Mouse (Mus musculus) midbrain, embryonic 12.5 days (tissue): ENCODE data around the gene Macrod2. TPM values are rescaled to one million over a fixed set of nuclear protein-coding genes. Genes with fewer than 3 reads are reported as not detected.

Experiments
- ATAC-seq: fragments of 200-750 bp; cut with Nextera tagmentation; 2 replicates; pipeline ENCODE4 v1.8.0; 2017; ENCODE audit warnings: low read depth, moderate TSS enrichment, moderate library complexity; ENCODE audit not compliant: low FRiP score
- H3K27ac ChIP-seq: fragments of 300-500 bp; sonication (generic); replicated peaks from 2 replicates; pipeline ENCODE4 v1.5.1; 2016; ENCODE audit warnings: mild to moderate bottlenecking
- H3K27me3 ChIP-seq: fragments of 300-500 bp; sonication (generic); 2 replicates; pipeline ENCODE4 v1.6.1; 2016; ENCODE audit warnings: mild to moderate bottlenecking
- H3K36me3 ChIP-seq: fragments of 300-500 bp; sonication (generic); 2 replicates; pipeline ENCODE4 v1.6.1; 2016
- H3K4me1 ChIP-seq: fragments of 300-500 bp; sonication (generic); 2 replicates; pipeline ENCODE4 v1.6.1; 2016
- H3K4me2 ChIP-seq: fragments of 300-500 bp; sonication (generic); replicated peaks from 2 replicates; pipeline ENCODE4 v1.6.1; 2016; ENCODE audit warnings: mild to moderate bottlenecking, moderate library complexity
- H3K4me3 ChIP-seq: fragments of 300-500 bp; sonication (generic); 2 replicates; pipeline ENCODE4 v1.5.1; 2016; ENCODE audit warnings: mild to moderate bottlenecking
- H3K9ac ChIP-seq: fragments of 300-500 bp; sonication (generic); replicated peaks from 2 replicates; pipeline ENCODE4 v1.6.1; 2016; ENCODE audit warnings: mild to moderate bottlenecking, moderate library complexity
- H3K9me3 ChIP-seq: fragments of 300-500 bp; sonication (generic); 2 replicates; pipeline ENCODE4 v1.6.1; 2016; ENCODE audit warnings: mild to moderate bottlenecking
- WGBS: fragments of 180-500 bp; shearing (Covaris S2); methylation state at CpG from one replicate; pipeline ENCODE4 v1.1.7; 2016; 5-methylcytosine and 5-hydroxymethylcytosine counted together
- polyA plus RNA-seq: library from polyadenylated mRNA; unstranded; fragments of >200 nt; fragmentation: Nextera tagmentation; extraction: Ambion mirVana; gene quantifications from 2 replicates; pipeline ENCODE4 v1.2.1, GENCODE M21; 2016

Macrod2 gene
- polyA plus RNA-seq, 1 experiment from 2014 or later = 52.4 TPM

- Histone ChIP-seq H3K4me1 (no peaks in the 10 kb centered on the region), H3K27ac (no peak overlapping the region), H3K36me3 (no peaks in the 10 kb centered on the region), H3K9ac (no peak overlapping the region), H3K9me3 (no peaks in the 10 kb centered on the region), H3K27me3 (no peaks in the 10 kb centered on the region), H3K4me2 (no peak overlapping the region), H3K4me3 (no peak overlapping the region)
- no peak for ATAC-seq
- 82% methylated on average over 3 of the region's 3 CpGs for WGBS
Observed at GRCm38 (mm10) chr2:140896396-140897082, 501.4 kb downstream of the Macrod2 start.

DNA sequence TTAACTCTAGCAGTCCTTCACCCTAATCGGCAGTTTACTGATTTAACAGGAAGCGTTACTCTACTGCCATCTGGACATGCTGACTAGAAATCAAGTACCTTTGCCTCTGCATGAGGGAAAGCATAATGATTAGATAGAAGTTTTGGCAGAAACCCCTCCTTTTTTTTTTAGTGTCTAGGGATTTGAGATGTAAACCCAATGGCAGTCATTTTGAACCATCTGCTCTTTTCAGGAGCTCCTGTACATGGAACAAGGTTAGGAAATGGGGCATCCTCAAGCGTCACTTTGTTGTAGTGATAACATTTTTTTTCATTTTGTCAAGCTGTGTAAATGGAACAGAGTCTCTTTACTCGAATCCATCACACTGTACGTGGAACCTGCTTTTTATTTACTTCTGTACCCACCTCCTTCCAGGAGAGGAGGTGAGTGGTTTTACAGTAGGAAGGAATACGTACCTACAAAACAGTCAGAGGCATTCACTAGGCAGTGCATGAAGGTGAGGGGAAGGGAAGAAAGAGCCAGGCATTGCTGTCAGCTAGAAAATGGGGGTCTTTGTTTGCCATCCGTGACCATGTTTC, 503.4 kb downstream of the Macrod2 start:
- Histone ChIP-seq H3K9me3 (no peaks in the 10 kb centered on the region), H3K4me2 (no peak overlapping the region), H3K36me3 (no peaks in the 10 kb centered on the region), H3K27ac (no peak overlapping the region), H3K9ac (no peak overlapping the region), H3K4me3 (no peak overlapping the region), H3K27me3 (no peaks in the 10 kb centered on the region), H3K4me1 (no peaks in the 10 kb centered on the region)
- 83% methylated on average over 7 of the region's 7 CpGs for WGBS
- ATAC-seq = no peak

GRCm38 (mm10) chr2:140905331-140905730, 510.2 kb downstream of the Macrod2 start:
- Histone ChIP-seq H3K4me3 (no peak overlapping the region), H3K4me1 (no peaks in the 10 kb centered on the region), H3K9me3 (no peaks in the 10 kb centered on the region), H3K4me2 (no peak overlapping the region), H3K9ac (no peak overlapping the region), H3K27ac (no peak overlapping the region), H3K36me3 (no peaks in the 10 kb centered on the region), H3K27me3 (no peaks in the 10 kb centered on the region)
- no peak for ATAC-seq
- WGBS = 87% methylated on average over 4 of the region's 4 CpGs

DNA sequence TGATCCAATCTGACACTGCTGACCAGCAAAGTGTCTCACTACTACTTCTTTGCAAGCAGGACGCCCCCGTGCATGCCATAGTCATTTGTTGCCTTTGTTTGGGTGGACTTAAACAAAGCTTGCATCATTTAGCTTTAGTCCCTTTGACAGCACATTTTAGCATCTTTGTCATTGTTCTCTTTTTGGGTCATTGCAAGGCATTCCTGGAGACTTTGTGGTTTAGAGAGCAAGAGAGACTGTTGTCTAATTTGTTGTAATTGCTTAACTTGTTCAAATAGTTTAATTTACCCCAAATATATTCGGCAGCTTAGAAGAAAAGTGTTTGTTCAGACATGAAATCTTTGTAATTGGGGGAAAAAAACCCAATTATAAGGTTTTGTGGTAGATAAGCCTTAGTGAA, 511.0 kb downstream of the Macrod2 start:
- Histone ChIP-seq H3K4me2 (no peak overlapping the region), H3K9ac (no peak overlapping the region), H3K4me3 (no peak overlapping the region), H3K9me3 (no peaks in the 10 kb centered on the region), H3K4me1 (no peaks in the 10 kb centered on the region), H3K27me3 (no peaks in the 10 kb centered on the region), H3K36me3 (no peaks in the 10 kb centered on the region), H3K27ac (no peak overlapping the region)
- no peak for ATAC-seq
- 34% methylated on average over 3 of the region's 3 CpGs for WGBS

DNA sequence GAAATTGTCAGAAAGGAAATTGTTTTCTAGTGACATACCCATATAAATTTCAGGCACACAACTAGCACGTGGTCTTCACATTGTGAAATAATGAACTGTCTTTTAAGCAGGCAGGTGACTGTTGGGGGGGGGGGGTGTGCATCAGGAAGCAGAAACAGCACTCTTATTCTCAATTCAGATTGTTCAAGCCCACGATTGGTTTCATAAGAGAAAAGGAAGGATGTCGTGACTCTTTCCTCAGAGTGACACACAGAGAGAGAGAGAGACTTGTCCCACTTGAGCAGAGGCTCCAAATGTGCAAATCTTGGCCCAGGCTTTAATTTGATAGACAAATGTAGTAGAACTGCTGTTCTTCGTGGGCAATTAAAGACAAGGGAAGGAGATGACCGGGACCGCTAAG, 516.4 kb downstream of the Macrod2 start:
- no peak for ATAC-seq
- 55% methylated on average over 6 of the region's 6 CpGs for WGBS
- Histone ChIP-seq H3K4me2 (no peak overlapping the region), H3K27me3 (no peaks in the 10 kb centered on the region), H3K27ac (no peak overlapping the region), H3K9ac (no peak overlapping the region), H3K36me3 (no peaks in the 10 kb centered on the region), H3K9me3 (no peaks in the 10 kb centered on the region), H3K4me3 (no peak overlapping the region), H3K4me1 (0 out of 2 replicates have a peak, but pooled peaks cover 2% of the 10 kb centered on the region)

DNA sequence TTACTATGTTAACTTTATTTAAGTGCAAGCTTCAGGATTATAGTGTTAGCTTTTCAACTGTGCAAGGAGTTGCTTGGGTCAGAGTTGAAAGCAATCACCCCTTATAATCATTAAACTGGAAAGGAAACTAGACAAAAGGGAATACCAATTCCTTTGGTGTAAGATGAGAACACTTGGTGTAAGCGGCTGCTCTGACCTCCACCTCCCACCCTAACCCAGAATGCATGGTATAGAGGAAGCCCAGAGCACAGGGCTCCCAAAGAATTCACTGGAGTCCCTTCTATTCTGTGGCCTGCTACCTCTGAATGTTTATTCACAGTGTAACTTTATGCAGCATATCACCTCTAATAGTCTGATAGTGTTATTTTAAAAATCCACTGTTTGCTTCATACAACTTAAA, 517.1 kb downstream of the Macrod2 start:
- Histone ChIP-seq H3K27ac (no peak overlapping the region), H3K4me3 (no peak overlapping the region), H3K4me2 (no peak overlapping the region), H3K27me3 (no peaks in the 10 kb centered on the region), H3K36me3 (no peaks in the 10 kb centered on the region), H3K4me1 (0 out of 2 replicates have a peak, but pooled peaks cover 2% of the 10 kb centered on the region), H3K9me3 (no peaks in the 10 kb centered on the region), H3K9ac (no peak overlapping the region)
- WGBS = 43% methylated on average over 1 of the region's 1 CpGs
- no peak for ATAC-seq

GRCm38 (mm10) chr2:140912931-140913330, 517.8 kb downstream of the Macrod2 start:
- no peaks in the 10 kb centered on the region for H3K27me3 ChIP-seq
- H3K9ac ChIP-seq = no peak overlapping the region
- H3K4me1 ChIP-seq = 0 out of 2 replicates have a peak, but pooled peaks cover 2% of the 10 kb centered on the region
- no peak overlapping the region for H3K4me2 ChIP-seq
- no peak for ATAC-seq
- whole genome bisulfite sequencing = 55% methylated on average over 2 of the region's 2 CpGs
- H3K36me3 ChIP-seq = no peaks in the 10 kb centered on the region
- H3K9me3 ChIP-seq = no peaks in the 10 kb centered on the region
- H3K4me3 ChIP-seq = no peak overlapping the region
- H3K27ac ChIP-seq = no peak overlapping the region

GRCm38 (mm10) chr2:140913679-140914412, 518.7 kb downstream of the Macrod2 start:
- WGBS = 63% methylated on average over 7 of the region's 7 CpGs
- Histone ChIP-seq H3K9ac (no peak overlapping the region), H3K4me3 (no peak overlapping the region), H3K4me2 (no peak overlapping the region), H3K27me3 (no peaks in the 10 kb centered on the region), H3K9me3 (no peaks in the 10 kb centered on the region), H3K36me3 (no peaks in the 10 kb centered on the region), H3K4me1 (0 out of 2 replicates have a peak, but pooled peaks cover 2% of the 10 kb centered on the region), H3K27ac (no peak overlapping the region)
- ATAC-seq = no peak

- H3K27ac ChIP-seq = no peak overlapping the region
- no peaks in the 10 kb centered on the region for H3K36me3 ChIP-seq
- no peak overlapping the region for H3K4me3 ChIP-seq
- H3K4me2 ChIP-seq = no peak overlapping the region
- H3K4me1 ChIP-seq = no peaks in the 10 kb centered on the region
- H3K27me3 ChIP-seq = no peaks in the 10 kb centered on the region
- no peak overlapping the region for H3K9ac ChIP-seq
- ATAC-seq = no peak
- H3K9me3 ChIP-seq = no peaks in the 10 kb centered on the region
Observed at GRCm38 (mm10) chr2:140926922-140927321, 531.8 kb downstream of the Macrod2 start.

DNA sequence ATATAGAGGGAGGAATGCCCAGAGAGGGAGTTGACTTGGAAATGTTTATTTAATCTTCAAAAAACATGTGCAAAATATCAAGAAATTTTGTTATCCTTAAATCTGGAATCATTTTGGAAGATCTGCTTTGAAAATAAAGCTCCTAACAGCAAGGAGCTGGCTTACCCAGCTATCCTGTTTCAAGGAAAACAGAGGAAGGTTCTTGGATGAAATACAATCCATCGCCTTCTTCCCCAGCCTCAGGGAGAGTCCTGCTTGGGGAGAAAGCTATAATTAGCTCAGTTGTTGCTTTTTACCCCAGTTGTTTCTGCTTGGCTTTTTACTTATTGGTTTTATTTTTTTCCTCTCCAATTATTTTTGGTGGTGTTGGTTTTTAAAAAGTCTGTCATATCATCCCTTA, 539.4 kb downstream of the Macrod2 start:
- WGBS = 83% methylated on average over 1 of the region's 1 CpGs

DNA sequence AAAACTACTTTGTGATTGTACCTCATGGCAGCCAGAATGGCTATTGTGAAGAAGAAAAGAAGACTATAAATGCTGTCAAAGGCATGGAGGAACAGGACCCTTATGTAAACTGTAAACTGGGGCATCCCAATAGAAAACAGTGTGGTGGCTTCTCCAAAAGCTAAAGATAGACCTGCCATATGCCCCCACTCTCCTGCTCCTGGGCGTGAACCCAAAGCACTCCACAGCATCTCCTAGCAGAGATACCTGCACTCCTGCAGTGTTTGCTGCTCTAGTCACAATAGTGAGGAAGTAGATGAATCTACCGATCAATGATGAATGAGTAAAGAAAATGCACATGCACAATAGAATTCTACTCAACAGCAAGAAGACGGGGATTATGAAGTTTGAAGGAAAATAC, 554.4 kb downstream of the Macrod2 start:
- H3K27ac ChIP-seq = no peak overlapping the region
- H3K27me3 ChIP-seq = no peaks in the 10 kb centered on the region
- 95% methylated on average over 3 of the region's 3 CpGs for WGBS
- H3K4me2 ChIP-seq = no peak overlapping the region
- H3K4me3 ChIP-seq = no peak overlapping the region
- no peaks in the 10 kb centered on the region for H3K36me3 ChIP-seq
- no peak overlapping the region for H3K9ac ChIP-seq
- ATAC-seq = no peak
- no peaks in the 10 kb centered on the region for H3K4me1 ChIP-seq
- no peaks in the 10 kb centered on the region for H3K9me3 ChIP-seq

More for the DNA sequence above, 539.4 kb downstream of the Macrod2 start:
- Histone ChIP-seq H3K4me3 (no peak overlapping the region), H3K9ac (no peak overlapping the region), H3K4me2 (no peak overlapping the region), H3K27ac (no peak overlapping the region), H3K36me3 (no peaks in the 10 kb centered on the region), H3K27me3 (no peaks in the 10 kb centered on the region), H3K4me1 (no peaks in the 10 kb centered on the region), H3K9me3 (no peaks in the 10 kb centered on the region)
- no peak for ATAC-seq

DNA sequence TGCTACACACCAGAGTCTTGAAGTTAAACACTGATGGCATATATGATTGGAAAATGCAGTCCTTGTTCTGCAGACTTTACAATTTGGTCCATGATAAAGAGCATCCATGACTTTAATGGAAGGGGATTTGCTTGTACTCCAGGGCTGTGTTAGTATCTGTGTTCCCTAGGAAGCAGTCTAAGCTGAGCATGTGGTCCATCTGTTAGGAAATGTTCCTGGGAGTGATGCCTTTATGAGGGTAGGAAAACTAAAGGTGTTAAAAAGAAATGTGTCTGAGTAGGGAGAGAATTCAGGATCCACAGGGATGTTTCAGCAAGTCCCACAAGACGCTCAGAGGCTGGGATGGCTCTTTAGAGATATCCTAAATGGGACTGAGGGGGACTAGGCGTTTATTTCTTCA, 564.1 kb downstream of the Macrod2 start:
- WGBS = 80% methylated on average over 2 of the region's 2 CpGs
- no peaks in the 10 kb centered on the region for H3K9me3 ChIP-seq

More for the DNA sequence above, 564.1 kb downstream of the Macrod2 start:
- Histone ChIP-seq H3K4me2 (no peak overlapping the region), H3K27ac (no peak overlapping the region), H3K9ac (no peak overlapping the region), H3K4me3 (no peak overlapping the region), H3K4me1 (no peaks in the 10 kb centered on the region), H3K36me3 (no peaks in the 10 kb centered on the region), H3K27me3 (no peaks in the 10 kb centered on the region)
- no peak for ATAC-seq
